Mouse (Mus musculus): Measurements from ENCODE around the gene Kif20b.

The Kif20b gene

GRCm38 (mm10) chr19:34912366-34912765 lies 9.8 kb upstream of the Kif20b start:
- in situ Hi-C loops (cut with MboI, MseI) = no loop called here

DNA sequence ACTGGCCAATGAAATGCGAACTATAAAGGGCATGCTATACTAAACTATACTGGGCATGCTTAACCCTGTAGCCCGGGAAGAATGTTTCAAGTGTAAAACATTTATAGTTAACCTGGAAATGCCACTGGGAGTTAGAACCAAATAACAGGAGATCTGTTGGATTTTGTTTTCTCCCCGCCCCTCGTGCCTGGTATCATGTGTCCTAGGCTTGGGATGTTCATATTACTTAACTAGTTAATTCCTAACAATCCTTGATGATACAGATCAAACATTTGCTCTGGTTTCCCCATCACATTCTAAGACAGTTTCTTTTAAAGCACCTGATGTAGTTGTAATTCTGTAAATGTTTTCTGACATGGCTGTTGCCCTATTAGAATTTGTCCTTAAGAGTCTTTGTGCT lies 2.1 kb upstream of the Kif20b start:
- in situ Hi-C loops (cut with MboI, MseI) = no loop called here

DNA sequence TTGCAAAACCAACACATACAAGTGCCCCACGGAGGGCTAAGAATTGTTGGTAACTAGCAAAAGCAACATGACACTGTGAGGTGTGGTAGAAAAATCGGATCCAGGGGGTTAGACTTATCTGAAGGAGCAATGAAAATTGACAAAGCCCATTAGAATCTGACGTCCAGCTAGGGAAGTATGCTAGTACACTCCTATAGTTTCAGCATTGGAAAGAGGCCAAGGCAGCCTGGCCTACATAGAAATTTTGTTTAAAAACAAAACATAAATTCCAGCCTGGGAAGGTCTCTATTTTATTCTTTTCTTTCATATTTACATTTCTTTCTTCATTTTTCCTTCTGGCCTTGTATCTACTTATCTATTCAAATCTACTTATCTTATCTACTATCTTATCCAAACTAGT lies 1.6 kb upstream of the Kif20b start:
- in situ Hi-C loops (cut with MboI, MseI) = no loop called here

DNA sequence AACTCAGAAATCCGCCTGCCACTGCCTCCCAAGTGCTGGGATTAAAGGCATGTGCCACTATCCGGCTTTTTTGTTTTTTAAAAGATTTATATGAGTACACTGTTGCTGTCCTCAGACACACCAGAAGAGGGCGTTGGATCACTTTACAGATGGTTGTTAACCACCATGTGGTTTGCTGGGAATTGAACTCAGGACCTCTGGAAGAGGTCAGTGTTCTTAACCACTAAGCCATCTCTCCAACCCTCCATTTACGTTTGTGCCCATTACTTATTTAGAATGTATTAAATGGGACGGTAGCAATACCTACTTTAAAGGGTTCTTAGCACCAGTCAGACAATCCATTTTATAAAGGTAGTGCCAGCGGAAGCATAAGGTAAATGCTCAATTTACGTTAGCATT lies 909 bp upstream of the Kif20b start:
- in situ Hi-C loops (cut with MboI, MseI) = no loop called here

- in situ Hi-C loops (cut with MboI, MseI) = no loop called here
These were observed 422 bp downstream of the Kif20b start for GRCm38 (mm10) chr19:34922603-34922963.

GRCm38 (mm10) chr19:34947206-34947605 lies 25.0 kb downstream of the Kif20b start:
- in situ Hi-C loops (cut with MboI, MseI) = loop anchor here (25.0 kb wide), 2 partner anchors 1490 to 1915 kb away; no protein-coding TSS in a partner anchor

DNA sequence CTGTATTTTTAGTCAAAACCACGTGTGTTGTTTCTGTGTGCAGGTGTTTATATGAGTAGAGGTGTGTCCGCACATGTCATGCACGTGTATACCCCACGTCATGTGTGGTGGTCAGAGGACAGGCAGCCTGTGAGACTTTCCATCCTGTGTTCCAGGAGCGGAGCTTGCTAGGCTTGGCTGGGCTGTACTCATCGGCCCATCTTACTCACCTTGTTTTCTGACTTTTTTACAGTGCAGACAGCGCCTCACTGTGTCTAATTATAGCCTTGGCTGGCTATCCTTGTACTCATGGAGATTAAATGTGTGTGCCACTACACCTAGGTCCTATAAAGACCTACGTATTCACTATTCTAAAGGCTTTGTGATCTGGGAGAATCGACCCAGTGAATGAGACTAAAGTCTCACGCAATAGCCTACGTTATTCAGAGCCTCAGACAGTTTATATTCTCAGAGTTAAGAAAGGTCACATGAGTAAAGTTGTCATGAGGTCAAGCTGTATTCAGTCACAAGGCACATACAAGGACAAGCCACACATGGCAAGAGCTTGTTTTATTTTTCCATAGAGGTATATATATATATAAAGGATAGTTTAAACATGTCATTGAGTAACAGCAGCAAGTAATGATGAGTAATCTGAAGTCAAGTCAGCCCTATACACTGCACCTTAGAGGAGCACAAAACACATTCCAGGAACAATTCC lies 31.8 kb downstream of the Kif20b start:
- in situ Hi-C loops (cut with MboI, MseI) = no loop called here

DNA sequence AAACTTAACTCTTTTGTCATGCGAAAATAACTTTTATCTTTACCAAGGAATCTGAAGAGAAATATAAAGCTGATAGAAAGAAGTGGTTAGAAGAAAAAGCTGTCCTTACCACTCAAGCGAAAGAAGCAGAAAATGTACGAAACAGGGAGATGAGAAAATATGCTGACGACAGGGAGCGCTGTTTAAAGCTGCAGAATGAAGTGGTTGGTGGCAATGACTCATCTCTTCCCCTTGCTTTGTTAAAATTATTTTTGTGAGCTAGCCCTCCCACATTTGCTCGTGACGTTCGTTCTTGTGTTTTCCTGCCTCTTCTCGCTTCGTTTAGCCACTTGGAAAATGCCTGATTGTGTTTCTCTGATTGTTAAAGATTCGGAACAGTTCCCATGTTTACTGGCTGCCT lies 37.2 kb downstream of the Kif20b start:
- in situ Hi-C loops (cut with MboI, MseI) = no loop called here

DNA sequence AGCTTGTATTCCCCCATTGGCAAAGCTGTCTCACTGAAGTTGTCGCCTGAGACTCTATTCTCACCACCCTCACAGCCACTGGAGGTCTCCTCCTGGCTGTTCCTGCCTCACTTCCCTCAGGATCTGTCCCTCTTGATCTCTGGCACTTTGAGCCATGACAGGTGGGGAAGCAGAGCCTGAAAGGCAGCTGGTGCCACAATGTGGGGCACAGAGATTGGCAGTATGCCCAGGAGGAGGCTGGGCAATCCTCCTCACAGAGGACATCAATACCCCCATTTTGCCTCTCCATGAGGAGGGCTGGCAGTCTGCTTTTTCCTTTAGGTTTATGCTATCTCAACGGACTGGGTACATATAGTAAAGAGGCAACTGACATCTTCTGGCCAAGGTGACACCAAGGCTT lies 62.6 kb downstream of the Kif20b start:
- in situ Hi-C loops (cut with MboI, MseI) = no loop called here

DNA sequence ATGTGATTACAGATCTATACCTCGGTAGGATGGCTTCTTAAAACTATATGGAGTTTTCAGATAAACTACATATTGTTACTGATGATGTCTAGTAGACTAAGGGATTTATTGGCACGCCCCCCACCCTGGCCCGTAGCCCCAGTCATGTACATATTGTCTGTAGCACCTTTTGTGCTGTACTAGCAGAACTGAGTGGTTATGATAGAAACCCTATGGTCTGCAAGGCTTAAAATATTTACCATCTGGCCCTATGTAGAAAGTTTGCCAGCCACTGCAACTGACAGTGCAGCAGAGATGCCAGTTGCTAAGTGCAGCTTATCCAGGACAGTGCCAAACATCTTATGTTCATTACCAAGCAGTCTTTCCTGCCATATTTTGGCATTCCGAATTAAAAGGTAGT lies 68.3 kb downstream of the Kif20b start:
- in situ Hi-C loops (cut with MboI, MseI) = no loop called here

GRCm38 (mm10) chr19:34992969-34993527 lies 70.9 kb downstream of the Kif20b start:
- in situ Hi-C loops (cut with MboI, MseI) = no loop called here

- in situ Hi-C loops (cut with MboI, MseI) = no loop called here
These were observed 92.9 kb downstream of the Kif20b start for GRCm38 (mm10) chr19:35015058-35015457.

GRCm38 (mm10) chr19:35017474-35018208 lies 95.5 kb downstream of the Kif20b start:
- in situ Hi-C loops (cut with MboI, MseI) = no loop called here

- in situ Hi-C loops (cut with MboI, MseI) = no loop called here
These were observed 96.0 kb downstream of the Kif20b start for GRCm38 (mm10) chr19:35018209-35018581.
